Mouse (Mus musculus) right cerebral cortex, postnatal 36 days (tissue): ENCODE results near the gene G430095P16Rik.

Source experiments
- DNase-seq, 2 experiments: peaks; one replicate each; pipeline ENCODE4 v3.0.0; 2022; ENCODE audit warnings: low spot score in 2 of 2, mixed read lengths in 1 of 2

Gene G430095P16Rik

DNA sequence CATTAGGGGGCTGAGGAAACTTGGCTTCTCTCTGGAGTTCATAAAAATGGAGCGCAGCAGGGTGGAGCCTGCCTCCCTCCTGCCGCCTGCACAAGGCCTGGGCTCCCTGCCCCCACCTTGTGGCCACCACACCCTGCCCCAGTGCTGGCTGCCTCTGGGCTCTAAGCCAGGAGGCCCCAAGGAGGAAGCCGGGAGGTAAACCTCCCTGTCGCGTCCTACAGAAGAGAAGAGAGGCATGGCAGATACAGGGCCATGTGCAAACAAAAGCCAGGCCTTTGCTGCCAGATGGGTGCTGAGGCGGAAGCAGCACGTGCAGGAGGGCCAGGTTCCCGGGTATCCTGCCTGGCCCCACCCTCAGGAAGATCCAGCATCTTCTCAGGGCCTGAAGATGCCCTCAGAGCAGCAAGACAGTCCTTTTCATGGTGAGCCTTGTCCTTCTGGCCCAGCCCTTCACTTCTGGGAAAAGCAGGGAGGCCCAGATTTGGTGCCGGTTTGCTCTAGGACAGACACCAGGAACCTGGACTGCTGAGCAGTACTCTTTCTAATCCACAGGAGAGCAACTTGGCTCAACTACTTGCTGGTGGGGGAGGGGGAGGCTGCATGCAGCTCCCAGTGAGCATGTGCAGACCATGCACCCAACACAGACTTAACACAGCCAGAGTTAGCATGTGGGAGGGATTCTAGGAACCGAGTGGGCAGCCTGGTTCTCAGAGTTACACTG lies at the start of gene G430095P16Rik:
TSS of gene G430095P16Rik (plus strand) at position 158 of the 721 bp plus-strand sequence.
- peak; percentile 57 to 74 for DNase-seq

GRCm38 (mm10) chr8:84677305-84677704 lies 45.5 kb upstream of the G430095P16Rik start:
- no peak for DNase-seq

- no peak for DNase-seq
Observed at GRCm38 (mm10) chr8:84681476-84681875, 41.3 kb upstream of the G430095P16Rik start.

- no peak for DNase-seq
Observed at GRCm38 (mm10) chr8:84682257-84682656, 40.5 kb upstream of the G430095P16Rik start.

GRCm38 (mm10) chr8:84684537-84684936 lies 38.3 kb upstream of the G430095P16Rik start:
- no peak for DNase-seq

- DNase-seq: no peak
Observed at GRCm38 (mm10) chr8:84686191-84687002, 36.4 kb upstream of the G430095P16Rik start, which contains the start of gene Trmt1. TSS of gene Trmt1 (plus strand) at chr8:84686307.

DNA sequence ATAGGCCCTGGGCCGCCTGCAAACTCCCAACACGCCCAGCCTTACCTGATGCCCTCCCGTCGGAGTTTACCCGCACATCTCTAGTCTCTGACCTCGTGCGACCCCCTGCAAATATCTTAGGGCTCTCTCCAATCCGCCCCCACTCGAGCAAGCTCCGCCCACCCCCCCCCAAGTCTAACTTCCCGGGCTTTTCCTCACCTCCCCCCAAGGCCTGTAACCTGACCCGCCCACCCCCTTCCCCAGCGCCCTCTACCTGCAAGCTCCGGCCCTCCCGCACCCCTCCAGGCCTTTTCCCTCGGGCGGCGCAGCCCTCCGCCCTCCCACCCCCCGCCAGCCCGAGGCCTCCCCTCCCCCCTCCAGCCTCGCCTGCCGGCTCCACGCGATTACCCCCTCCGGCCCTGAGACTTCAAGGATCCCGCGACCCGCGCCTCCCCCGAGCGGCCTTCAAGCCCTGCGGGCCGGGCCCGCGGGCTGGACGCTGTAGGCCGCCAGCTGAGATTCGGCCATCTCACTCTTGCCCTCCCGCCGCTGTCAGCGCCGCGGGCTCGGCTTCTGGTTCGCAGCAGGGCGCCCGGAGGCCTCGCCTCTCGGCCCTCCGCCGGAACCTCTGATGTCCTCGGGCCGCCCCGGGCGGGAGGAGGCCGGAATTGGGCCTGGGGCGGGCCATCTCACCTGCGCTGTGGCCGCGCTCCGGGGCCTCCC lies 35.7 kb upstream of the G430095P16Rik start:
- DNase-seq: no peak

GRCm38 (mm10) chr8:84687705-84688100 lies 35.1 kb upstream of the G430095P16Rik start, which contains the start of gene Nacc1:
TSS of gene Nacc1 (minus strand) at chr8:84687862.
- peak; percentile 75 to 79 for DNase-seq

- peak; percentile 85 to 91 for DNase-seq
Observed at GRCm38 (mm10) chr8:84689091-84689915, 33.5 kb upstream of the G430095P16Rik start.

DNA sequence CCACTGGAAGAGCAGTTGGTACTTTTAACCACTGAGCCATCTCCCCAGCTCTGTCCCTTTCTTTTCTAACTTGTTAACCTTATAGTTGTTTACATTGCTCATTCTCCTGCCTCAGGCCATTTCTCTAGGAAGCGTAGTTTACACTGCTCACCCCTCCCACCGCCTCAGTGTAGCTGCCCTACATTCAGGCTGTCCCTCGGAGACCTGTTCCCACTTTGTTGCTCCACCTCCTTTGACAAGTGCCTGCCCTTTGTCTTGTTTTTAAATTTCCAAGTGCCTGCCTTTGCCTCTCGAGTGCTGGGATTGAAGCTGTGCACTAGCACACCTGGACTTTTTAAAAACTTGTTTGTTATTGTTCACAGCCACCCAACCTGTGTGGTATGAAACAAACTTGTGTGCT lies 29.5 kb upstream of the G430095P16Rik start:
- DNase-seq: no peak

DNA sequence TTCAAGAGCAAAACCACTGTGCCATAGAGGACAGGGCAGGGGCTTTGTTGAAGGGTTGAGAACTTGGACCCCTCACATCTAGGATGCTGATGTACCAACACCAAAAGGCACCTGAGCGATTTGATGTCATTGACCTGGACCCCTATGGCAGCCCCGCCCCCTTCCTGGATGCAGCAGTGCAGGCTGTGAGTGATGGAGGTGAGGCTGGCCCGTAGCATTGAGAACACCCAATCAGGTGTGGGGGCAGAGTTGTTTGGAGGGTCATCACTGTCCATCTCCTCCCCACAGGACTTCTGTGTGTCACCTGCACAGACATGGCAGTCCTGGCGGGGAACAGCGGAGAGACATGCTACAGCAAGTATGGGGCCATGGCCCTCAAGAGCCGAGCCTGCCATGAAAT lies 27.7 kb upstream of the G430095P16Rik start:
- no peak for DNase-seq

- no peak for DNase-seq
Observed at GRCm38 (mm10) chr8:84697166-84698130, 25.4 kb upstream of the G430095P16Rik start.

- no peak for DNase-seq
Observed at GRCm38 (mm10) chr8:84698288-84698687, 24.5 kb upstream of the G430095P16Rik start.

- no peak for DNase-seq
Observed at GRCm38 (mm10) chr8:84698929-84699401, 23.8 kb upstream of the G430095P16Rik start.

DNA sequence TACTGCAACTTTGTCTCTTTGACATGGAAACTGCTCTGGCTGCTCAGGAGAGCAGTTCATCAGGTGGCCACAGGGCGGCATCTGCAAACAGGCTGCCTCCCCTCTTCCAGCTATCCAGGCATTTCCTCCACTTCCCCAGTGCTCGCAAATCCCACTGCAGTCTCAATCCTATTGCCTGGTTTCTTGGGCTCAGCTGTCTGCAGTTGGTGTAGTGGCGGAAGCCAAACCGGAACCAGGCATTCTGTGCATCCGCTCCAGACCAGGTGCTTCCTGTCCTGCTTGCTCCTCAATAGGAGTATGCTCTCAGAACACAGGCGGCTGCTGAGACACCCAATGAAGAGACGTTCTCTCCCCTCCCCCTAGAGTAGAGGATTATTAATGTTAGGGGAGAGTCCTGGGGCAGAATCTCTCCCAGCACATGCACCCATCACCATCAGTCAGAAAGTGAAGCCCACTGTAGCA lies 22.9 kb upstream of the G430095P16Rik start:
- DNase-seq: no peak

GRCm38 (mm10) chr8:84700526-84700925 lies 22.3 kb upstream of the G430095P16Rik start:
- DNase-seq: no peak

- DNase-seq: no peak
Observed at GRCm38 (mm10) chr8:84700941-84701911, 21.6 kb upstream of the G430095P16Rik start, which contains the start of gene Lyl1. TSS of gene Lyl1 (plus strand) at chr8:84701457.

GRCm38 (mm10) chr8:84702561-84702960 lies 20.2 kb upstream of the G430095P16Rik start:
- no peak for DNase-seq
